Mouse (Mus musculus) mature B cell (primary cell): ENCODE results near the gene Olfr64.

ENCODE experiments used
- in situ Hi-C: fragments of 300-500 bp; cut with MboI; formaldehyde crosslinking; loops from 2 replicates; pipeline ENCODE4 v1.14.3; 2019

Olfr64 gene

GRCm38 (mm10) chr7:103894385-103894784 is at the start of gene Olfr64:
Olfr64 (minus strand) TSS chr7:103894485.
- in situ Hi-C loops: no loop called here

GRCm38 (mm10) chr7:103942730-103943129 is 48.4 kb upstream of the Olfr64 start:
- in situ Hi-C loops: no loop called here

GRCm38 (mm10) chr7:103934264-103934663 is 40.0 kb upstream of the Olfr64 start, which contains the start of gene Olfr632:
Olfr632 (plus strand) TSS chr7:103934347.
- in situ Hi-C loops: no loop called here

GRCm38 (mm10) chr7:103928525-103928924 is 34.2 kb upstream of the Olfr64 start, which contains the start of gene Olfr631:
Olfr631 (plus strand) TSS chr7:103928825.
- in situ Hi-C loops: no loop called here

- in situ Hi-C loops: no loop called here
Measured at GRCm38 (mm10) chr7:103915338-103915737, 21.1 kb upstream of the Olfr64 start.

GRCm38 (mm10) chr7:103912969-103913511 is 18.8 kb upstream of the Olfr64 start:
- in situ Hi-C loops: no loop called here

GRCm38 (mm10) chr7:103910047-103910446 is 15.8 kb upstream of the Olfr64 start:
- in situ Hi-C loops: no loop called here

GRCm38 (mm10) chr7:103903187-103903586 is 8.9 kb upstream of the Olfr64 start, which contains the start of gene Olfr65:
Olfr65 (plus strand) TSS chr7:103903487.
- in situ Hi-C loops: no loop called here

GRCm38 (mm10) chr7:103886152-103886551 is 8.1 kb downstream of the Olfr64 start, which contains the start of gene Olfr66:
Olfr66 (minus strand) TSS chr7:103886252.
- in situ Hi-C loops: no loop called here

- in situ Hi-C loops: no loop called here
Measured at GRCm38 (mm10) chr7:103877093-103877492, 17.2 kb downstream of the Olfr64 start.

- in situ Hi-C loops: no loop called here
Measured at GRCm38 (mm10) chr7:103874451-103874850, 19.8 kb downstream of the Olfr64 start.

GRCm38 (mm10) chr7:103873064-103873463 is 21.2 kb downstream of the Olfr64 start:
- in situ Hi-C loops: no loop called here

- in situ Hi-C loops: no loop called here
Measured at GRCm38 (mm10) chr7:103870667-103871066, 23.6 kb downstream of the Olfr64 start.

- in situ Hi-C loops: loop anchor here (10.0 kb wide), 1 partner anchor 61 kb away; no protein-coding TSS in a partner anchor
Measured at GRCm38 (mm10) chr7:103865716-103866115, 28.6 kb downstream of the Olfr64 start.

- in situ Hi-C loops: loop anchor here (10.0 kb wide), 1 partner anchor 57 kb away; no protein-coding TSS in a partner anchor
Measured at GRCm38 (mm10) chr7:103861531-103861930, 32.8 kb downstream of the Olfr64 start.

- in situ Hi-C loops: loop anchor here (10.0 kb wide), 1 partner anchor 56 kb away; no protein-coding TSS in a partner anchor
Measured at GRCm38 (mm10) chr7:103860855-103861254, 33.4 kb downstream of the Olfr64 start.

GRCm38 (mm10) chr7:103859076-103859475 is 35.2 kb downstream of the Olfr64 start:
- in situ Hi-C loops: no loop called here

GRCm38 (mm10) chr7:103854669-103855068 is 39.6 kb downstream of the Olfr64 start:
- in situ Hi-C loops: no loop called here

- in situ Hi-C loops: no loop called here
Measured at GRCm38 (mm10) chr7:103853090-103853489, 41.2 kb downstream of the Olfr64 start, which contains the start of gene Hbb-y. Hbb-y (minus strand) TSS chr7:103853216.

GRCm38 (mm10) chr7:103844525-103845325 is 49.6 kb downstream of the Olfr64 start:
- in situ Hi-C loops: no loop called here

GRCm38 (mm10) chr7:103843034-103843433 is 51.3 kb downstream of the Olfr64 start, which contains the start of gene Hbb-bh1:
Hbb-bh1 (minus strand) TSS chr7:103843164.
- in situ Hi-C loops: no loop called here

GRCm38 (mm10) chr7:103840268-103840667 is 54.0 kb downstream of the Olfr64 start, which contains the start of gene Hbb-bh2:
Hbb-bh2 (minus strand) TSS chr7:103840520.
- in situ Hi-C loops: no loop called here
